Mouse (Mus musculus): ENCODE results near the gene Add3. TPM values are rescaled to one million over a fixed set of nuclear protein-coding genes. Genes with fewer than 3 reads are reported as not detected.

Gene Add3
- total and polyA plus RNA-seq, 3 experiments: 16.3 to 18.4 (median 16.4) TPM

DNA sequence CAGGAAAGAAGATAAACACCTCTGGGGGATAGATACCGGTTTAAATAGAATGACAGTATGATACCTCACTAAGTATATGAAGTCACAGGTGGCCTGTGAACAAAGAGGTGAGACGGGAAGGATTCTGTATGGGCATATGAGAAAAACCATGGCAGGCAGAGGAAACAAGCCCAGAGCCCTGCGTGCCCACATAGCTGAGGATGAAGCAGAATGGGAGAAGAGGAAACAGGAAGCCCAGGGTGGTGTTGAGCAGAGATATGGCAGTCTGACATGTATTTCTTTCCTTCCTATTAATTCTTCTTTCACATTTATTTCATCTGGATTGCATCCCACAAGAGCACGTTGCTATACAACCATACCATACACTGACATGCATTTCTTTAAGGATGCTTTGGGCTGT, 12.9 kb downstream of the Add3 start:
- Histone ChIP-seq H3K79me2 (replicated peaks; ENCODE audit: control insufficient read depth, extremely low read depth, insufficient read depth, poor library complexity, severe bottlenecking) (no peaks in the 10 kb centered on the region), H3K9me3 (replicated peaks; ENCODE audit: low read length) (no peaks in the 10 kb centered on the region), H3K27ac (ENCODE audit: insufficient read depth, low read depth) (no peak overlapping the region), H3K4me1 (ENCODE audit: control insufficient read depth in 1 of 2, insufficient read depth in 2 of 2) (0 out of 4 replicates have a peak, but pooled peaks cover 0 to 3% of the 10 kb centered on the region in 2 experiments), H3K4me2 (ENCODE audit: insufficient read depth, low read depth, poor library complexity, severe bottlenecking) (no peak overlapping the region), H3K27me3 (replicated peaks) (no peaks in the 10 kb centered on the region), H3K36me3 (replicated peaks in 1 of 2; ENCODE audit: control insufficient read depth in 1 of 2, insufficient read depth in 1 of 2, low read length in 1 of 2) (no peaks in the 10 kb centered on the region), H3K9ac (ENCODE audit: insufficient read depth, low read depth) (no peak overlapping the region), H3K4me3 (replicated peaks in 1 of 3; ENCODE audit: low read depth in 2 of 3, low read length in 2 of 3, poor library complexity in 1 of 3) (no peak overlapping the region)
- no peak for DNase-seq (ENCODE audit: extremely low read depth)
- dilution Hi-C loops (cut with MboI; ENCODE audit: extremely low pct_ligation_motif_present, extremely low pct_unique_long_range_greater_than_20kb, low sequenced_read_pairs): no loop called here
- in situ Hi-C loops (cut with MboI; ENCODE audit: low pct_ligation_motif_present, low pct_unique_long_range_greater_than_20kb, low sequenced_read_pairs): no loop called here
- TF ChIP-seq GABPA (IDR thresholded peaks at IDR 0.05; ENCODE audit: insufficient replicate concordance, low read depth, low read length): no peak
- TF ChIP-seq KAT2A (IDR thresholded peaks at IDR 0.05; ENCODE audit: insufficient replicate concordance, low read length): no peak
- TF ChIP-seq NELFE (IDR thresholded peaks at IDR 0.05; ENCODE audit: low read depth, low read length): no peak
- no peak for TF ChIP-seq HCFC1 (IDR thresholded peaks at IDR 0.05; ENCODE audit: low read depth, low read length)
- TF ChIP-seq POLR2A (IDR thresholded peaks at IDR 0.05; ENCODE audit: low read depth, low read length): no peak
- no peak for TF ChIP-seq MAFK (IDR thresholded peaks at IDR 0.05; ENCODE audit: insufficient replicate concordance, low read length)
- TF ChIP-seq JUN (IDR thresholded peaks at IDR 0.05; ENCODE audit: insufficient read depth, low read depth, low read length): no peak
- TF ChIP-seq MXI1 (IDR thresholded peaks at IDR 0.05; ENCODE audit: low read depth, low read length): no peak
- TF ChIP-seq POLR2AphosphoS2 (IDR thresholded peaks at IDR 0.05; ENCODE audit: low read depth, low read length): no peak
- no peak for TF ChIP-seq MAZ (IDR thresholded peaks at IDR 0.05; ENCODE audit: low read depth, low read length)
- TF ChIP-seq RCOR1 (conservative IDR thresholded peaks at IDR 0.05; ENCODE audit: low read depth, low read length): no peak

DNA sequence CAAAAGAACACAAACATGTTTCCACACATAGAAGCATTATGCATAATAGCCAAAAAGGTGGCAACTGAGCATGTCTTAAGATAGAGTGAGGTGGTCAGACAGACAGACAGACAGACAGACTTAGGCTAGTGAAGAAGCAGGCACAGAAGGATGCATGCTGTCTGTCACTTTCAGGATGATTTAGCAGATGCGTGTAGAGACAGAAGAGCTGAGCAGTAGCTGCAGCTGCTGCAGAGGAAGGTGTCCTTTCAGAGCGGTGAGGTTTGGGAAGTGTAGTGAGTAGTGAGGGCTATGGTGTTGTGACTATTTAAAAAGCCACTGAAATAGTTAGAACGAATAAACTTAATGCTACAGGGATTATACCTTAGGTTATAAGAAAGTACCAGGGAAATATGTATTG, 13.9 kb downstream of the Add3 start:
- H3K9me3 ChIP-seq (replicated peaks; ENCODE audit: low read length): no peaks in the 10 kb centered on the region
- H3K27me3 ChIP-seq (replicated peaks): no peaks in the 10 kb centered on the region
- in situ Hi-C loops (cut with MboI; ENCODE audit: low pct_ligation_motif_present, low pct_unique_long_range_greater_than_20kb, low sequenced_read_pairs): no loop called here
- no peak overlapping the region for H3K4me2 ChIP-seq (ENCODE audit: insufficient read depth, low read depth, poor library complexity, severe bottlenecking)
- H3K4me3 ChIP-seq (replicated peaks in 1 of 3; ENCODE audit: low read depth in 2 of 3, low read length in 2 of 3, poor library complexity in 1 of 3): no peak overlapping the region
- 0 out of 4 replicates have a peak, but pooled peaks cover 0 to 3% of the 10 kb centered on the region in 2 experiments for H3K4me1 ChIP-seq (ENCODE audit: control insufficient read depth in 1 of 2, insufficient read depth in 2 of 2)
- DNase-seq (ENCODE audit: extremely low read depth): no peak
- H3K36me3 ChIP-seq (replicated peaks in 1 of 2; ENCODE audit: control insufficient read depth in 1 of 2, insufficient read depth in 1 of 2, low read length in 1 of 2): no peaks in the 10 kb centered on the region
- dilution Hi-C loops (cut with MboI; ENCODE audit: extremely low pct_ligation_motif_present, extremely low pct_unique_long_range_greater_than_20kb, low sequenced_read_pairs): no loop called here
- TF ChIP-seq JUN (IDR thresholded peaks at IDR 0.05; ENCODE audit: insufficient read depth, low read depth, low read length): no peak
- no peak for TF ChIP-seq ZKSCAN1 (IDR thresholded peaks at IDR 0.05; ENCODE audit: borderline replicate concordance, low read depth, low read length)
- TF ChIP-seq NRF1 (IDR thresholded peaks at IDR 0.05; ENCODE audit: low read depth, low read length): no peak
- no peak for TF ChIP-seq JUND (conservative IDR thresholded peaks at IDR 0.05; ENCODE audit: low read depth, low read length)
- TF ChIP-seq CTCF (conservative IDR thresholded peaks at IDR 0.05 in 1 of 2, IDR thresholded peaks at IDR 0.05 in 1 of 2; ENCODE audit: low read depth in 2 of 2, low read length in 2 of 2): no peak
- TF ChIP-seq RAD21 (IDR thresholded peaks at IDR 0.05; ENCODE audit: low read depth, low read length): no peak
- no peak for TF ChIP-seq E2F4 (IDR thresholded peaks at IDR 0.05; ENCODE audit: insufficient replicate concordance, low read depth, low read length)
- TF ChIP-seq MYC (IDR thresholded peaks at IDR 0.05; ENCODE audit: low read depth, low read length): no peak
- TF ChIP-seq USF1 (IDR thresholded peaks at IDR 0.05; ENCODE audit: low read depth, low read length): no peak
- no peak for TF ChIP-seq UBTF (IDR thresholded peaks at IDR 0.05; ENCODE audit: low read depth, low read length)
- no peak for TF ChIP-seq SMC3 (IDR thresholded peaks at IDR 0.05; ENCODE audit: low read depth, low read length)
- TF ChIP-seq IRF4 (IDR thresholded peaks at IDR 0.05; ENCODE audit: low read depth, low read length): no peak
- TF ChIP-seq ETS1 (conservative IDR thresholded peaks at IDR 0.05; ENCODE audit: low read depth, low read length): no peak
- no peak for TF ChIP-seq HCFC1 (IDR thresholded peaks at IDR 0.05; ENCODE audit: low read depth, low read length)
- no peak for TF ChIP-seq MXI1 (IDR thresholded peaks at IDR 0.05; ENCODE audit: low read depth, low read length)
- no peak for TF ChIP-seq KAT2A (IDR thresholded peaks at IDR 0.05; ENCODE audit: insufficient replicate concordance, low read length)
- no peak overlapping the region for H3K27ac ChIP-seq (ENCODE audit: insufficient read depth, low read depth)
- H3K79me2 ChIP-seq (replicated peaks; ENCODE audit: control insufficient read depth, extremely low read depth, insufficient read depth, poor library complexity, severe bottlenecking): no peaks in the 10 kb centered on the region
- H3K9ac ChIP-seq (ENCODE audit: insufficient read depth, low read depth): no peak overlapping the region
